8 mouse cellular contexts compared by ENCODE assay signal in the genomic region with DNA sequence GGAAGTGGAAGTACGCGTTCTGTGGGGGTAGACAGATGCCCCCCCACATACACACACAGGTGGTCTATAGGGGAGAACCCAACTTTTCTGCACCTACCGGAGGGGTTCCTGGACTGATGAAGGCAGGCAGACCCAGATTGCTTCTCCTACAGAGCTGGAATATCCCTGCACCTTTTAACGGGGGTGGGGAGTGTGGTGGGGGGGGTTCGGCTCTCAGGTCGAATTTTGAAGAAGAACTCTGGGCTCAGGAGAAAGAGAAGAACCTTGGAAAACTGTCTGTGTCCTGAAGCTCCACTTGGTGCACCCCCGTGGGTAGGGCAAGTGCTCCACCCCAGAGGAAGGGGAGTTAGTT. TPM values are rescaled to one million over a fixed set of nuclear protein-coding genes. Genes with fewer than 3 reads are reported as not detected.
DNase-seq lines count a peak whose midpoint lies in the region; ATAC-seq and TF ChIP-seq lines count a peak whose summit lies in the region.

No protein-coding gene starts in this region.

- peak overlapping the region; percentile 99 for H3K4me2 ChIP-seq in intestine, embryonic 16.5 days (ENCODE audit: low read depth, low read length)
- H3K4me2 ChIP-seq in neural tube, embryonic 12.5 days (replicated peaks) = peak overlapping the region; percentile 99

- H3K36me3 ChIP-seq in intestine, embryonic 16.5 days (ENCODE audit: control insufficient read depth, insufficient read depth, low read length) = no peaks in the 10 kb centered on the region
- no peaks in the 10 kb centered on the region for H3K36me3 ChIP-seq in neural tube, embryonic 12.5 days

- peak overlapping the region; percentile 73 for H3K9ac ChIP-seq in intestine, embryonic 16.5 days (ENCODE audit: low read depth, low read length)
- H3K9ac ChIP-seq in neural tube, embryonic 12.5 days = peak overlapping the region; percentile 55

- 15% methylated on average over 7 of the region's 7 CpGs for WGBS in lung, adult 2 months
- 6% methylated on average over 7 of the region's 7 CpGs for WGBS in intestine, embryonic 16.5 days
- WGBS in neural tube, embryonic 12.5 days = 10% methylated on average over 7 of the region's 7 CpGs

- no peak overlapping the region for H3K27ac ChIP-seq in embryonic fibroblast, embryonic 13.5 days (ENCODE audit: insufficient read depth, low read length)
- H3K27ac ChIP-seq in intestine, embryonic 16.5 days (ENCODE audit: low read length) = no peak overlapping the region
- no peak overlapping the region for H3K27ac ChIP-seq in neural tube, embryonic 12.5 days

- TF ChIP-seq POLR2A in lung, adult 2 months (IDR thresholded peaks at IDR 0.05; ENCODE audit: borderline replicate concordance, extremely low read depth, low read depth, low read length) = no peak
- no peak for TF ChIP-seq POLR2A in embryonic fibroblast, embryonic 13.5 days (IDR thresholded peaks at IDR 0.05; ENCODE audit: low read depth, low read length)

- DNase-seq in lung, adult 2 months = no peak
- DNase-seq in lung, postnatal 10 days = no peak
- DNase-seq in layer of hippocampus, postnatal 14 days (ENCODE audit: low spot score in 2 of 2) = no peak
- DNase-seq in left cerebral cortex, adult 11 months (ENCODE audit: low spot score) = no peak
- DNase-seq in kidney, postnatal 4 days = no peak

- TF ChIP-seq CTCF in lung, adult 2 months (IDR thresholded peaks at IDR 0.05; ENCODE audit: insufficient read depth, low read length) = no peak
- TF ChIP-seq CTCF in embryonic fibroblast, embryonic 13.5 days (IDR thresholded peaks at IDR 0.05; ENCODE audit: borderline replicate concordance, insufficient read depth, low read length) = no peak

- H3K27me3 ChIP-seq in intestine, embryonic 16.5 days (replicated peaks; ENCODE audit: control insufficient read depth, insufficient read depth, low read length) = 0 out of 2 replicates have a peak, but pooled peaks cover 3% of the 10 kb centered on the region
- H3K27me3 ChIP-seq in neural tube, embryonic 12.5 days (replicated peaks) = peaks cover 28% of the 10 kb centered on the region

- no peaks in the 10 kb centered on the region for H3K9me3 ChIP-seq in intestine, embryonic 16.5 days (ENCODE audit: control insufficient read depth, low read length)
- no peaks in the 10 kb centered on the region for H3K9me3 ChIP-seq in neural tube, embryonic 12.5 days

- peak overlapping the region; percentile 46 for H3K4me3 ChIP-seq in lung, adult 2 months (replicated peaks; ENCODE audit: extremely low read depth, low read depth, low read length)
- H3K4me3 ChIP-seq in embryonic fibroblast, embryonic 13.5 days (ENCODE audit: insufficient read depth, low read length) = peak overlapping the region; percentile 12; the same call in 1 of the 2 replicates
- H3K4me3 ChIP-seq in intestine, embryonic 16.5 days (ENCODE audit: low read length) = peak overlapping the region; percentile 75
- peak overlapping the region; percentile 60 for H3K4me3 ChIP-seq in neural tube, embryonic 12.5 days

- no peak; the same call in 1 of the 2 replicates for ATAC-seq in intestine, embryonic 16.5 days
- ATAC-seq in neural tube, embryonic 12.5 days (ENCODE audit: low FRiP score, low read depth) = peak; percentile 8; the same call in 1 of the 2 replicates

- H3K4me1 ChIP-seq in lung, adult 2 months (ENCODE audit: control insufficient read depth, insufficient read depth, low read length) = 0 out of 2 replicates have a peak, but pooled peaks cover 2% of the 10 kb centered on the region
- peaks cover 7% of the 10 kb centered on the region; the same call in 1 of the 2 replicates for H3K4me1 ChIP-seq in embryonic fibroblast, embryonic 13.5 days (ENCODE audit: control insufficient read depth, insufficient read depth, low read length)
- H3K4me1 ChIP-seq in intestine, embryonic 16.5 days (ENCODE audit: control insufficient read depth, insufficient read depth, low read length) = peaks cover 8% of the 10 kb centered on the region
- peaks cover 10% of the 10 kb centered on the region; the same call in 1 of the 2 replicates for H3K4me1 ChIP-seq in neural tube, embryonic 12.5 days

RNA-seq across cellular contexts. Expression of a gene that starts 0.4 kb away (rescaled TPM):
- 401 and 498 TPM in 2 replicates for polyA plus RNA-seq in lung, adult 2 months (2012; rRNA removed)
- 22.5 and 30.4 TPM in 2 replicates for polyA plus RNA-seq in embryonic fibroblast, embryonic 13.5 days (2011; ENCODE audit: insufficient read length, low read depth, missing spikeins)
- 28.7 and 31.5 TPM in 2 replicates for polyA plus RNA-seq in intestine, embryonic 16.5 days (2015; fragmentation: Nextera tagmentation; extraction: Ambion mirVana)
- 5.8 and 6.5 TPM in 2 replicates for polyA plus RNA-seq in neural tube, embryonic 12.5 days (2016; fragmentation: Nextera tagmentation; extraction: Ambion mirVana)
- total RNA-seq in layer of hippocampus, postnatal 14 days (2021) = 10 to 100 TPM; 14.4 to 17.6 TPM

Comparison
In these comparisons a context has a peak if more than half of its experiments do, and no peak if none do; other contexts are left out.
1. H3K4me3 ChIP-seq: peak in every context shown above with its lines; median percentile 75 in intestine, embryonic 16.5 days; 60 in neural tube, embryonic 12.5 days; 46 in lung, adult 2 months; 12 in embryonic fibroblast, embryonic 13.5 days.
2. RNA of a gene that starts 0.4 kb away (polyA plus RNA-seq): 401 to 498 TPM in lung, adult 2 months; 28.7 to 31.5 TPM in intestine, embryonic 16.5 days, 22.5 to 30.4 TPM in embryonic fibroblast, embryonic 13.5 days and 5.8 to 6.5 TPM in neural tube, embryonic 12.5 days; every median in the first group is over 10 times any median in the second.